Mouse (Mus musculus) ES-Bruce4 (cell line): ENCODE measurements around the gene Hs3st5. TPM values are rescaled to one million over a fixed set of nuclear protein-coding genes. Genes with fewer than 3 reads are reported as not detected.

Experiments
- H3K27ac ChIP-seq: 2 replicates; pipeline ENCODE4 v1.5.1; 2012; ENCODE audit warnings: low read length, inconsistent platforms; ENCODE audit not compliant: insufficient read depth
- H3K27me3 ChIP-seq: 2 replicates; pipeline ENCODE4 v1.6.1; 2012; ENCODE audit warnings: mild to moderate bottlenecking, low read length, inconsistent platforms; ENCODE audit not compliant: control insufficient read depth, poor library complexity, insufficient read depth, severe bottlenecking
- H3K36me3 ChIP-seq: 2 replicates; pipeline ENCODE4 v1.6.1; 2012; ENCODE audit warnings: inconsistent platforms, mild to moderate bottlenecking, low read length, moderate library complexity; ENCODE audit not compliant: control insufficient read depth, poor library complexity, insufficient read depth, severe bottlenecking
- H3K4me1 ChIP-seq: one replicate; pipeline ENCODE4 v1.8.1; 2011; ENCODE audit warnings: low read length; ENCODE audit not compliant: control insufficient read depth, insufficient read depth
- H3K4me3 ChIP-seq: 2 replicates; pipeline ENCODE4 v1.5.1; 2011; ENCODE audit warnings: low read depth, mild to moderate bottlenecking, low read length
- H3K9ac ChIP-seq: 2 replicates; pipeline ENCODE4 v1.6.1; 2012; ENCODE audit warnings: low read depth, mild to moderate bottlenecking, inconsistent platforms; ENCODE audit not compliant: poor library complexity, severe bottlenecking
- H3K9me3 ChIP-seq: replicated peaks from 2 replicates; pipeline ENCODE4 v1.6.1; 2012; ENCODE audit warnings: mild to moderate bottlenecking, low read length, inconsistent platforms; ENCODE audit not compliant: control insufficient read depth, poor library complexity, insufficient read depth, severe bottlenecking
- CTCF ChIP-seq: IDR thresholded peaks from one replicate; pipeline ENCODE4 v1.8.1; 2011; ENCODE audit warnings: low read depth, low read length
- EP300 ChIP-seq: IDR thresholded peaks from 2 replicates; pipeline ENCODE4 v1.6.1; 2011; ENCODE audit warnings: low read depth, low read length; ENCODE audit not compliant: insufficient read depth
- POLR2A ChIP-seq: IDR thresholded peaks from one replicate; pipeline ENCODE4 v1.8.1; 2011; ENCODE audit warnings: low read length; ENCODE audit not compliant: insufficient read depth
- polyA plus RNA-seq: library from polyadenylated mRNA; stranded (reverse); fragments of >200 nt; gene quantifications from 2 replicates; pipeline ENCODE4 v1.2.4, GENCODE M21; 2011; ENCODE audit warnings: low read depth; ENCODE audit not compliant: missing spikeins, insufficient read depth, insufficient read length

The Hs3st5 gene
- polyA plus RNA-seq, 1 experiment = not detected

DNA sequence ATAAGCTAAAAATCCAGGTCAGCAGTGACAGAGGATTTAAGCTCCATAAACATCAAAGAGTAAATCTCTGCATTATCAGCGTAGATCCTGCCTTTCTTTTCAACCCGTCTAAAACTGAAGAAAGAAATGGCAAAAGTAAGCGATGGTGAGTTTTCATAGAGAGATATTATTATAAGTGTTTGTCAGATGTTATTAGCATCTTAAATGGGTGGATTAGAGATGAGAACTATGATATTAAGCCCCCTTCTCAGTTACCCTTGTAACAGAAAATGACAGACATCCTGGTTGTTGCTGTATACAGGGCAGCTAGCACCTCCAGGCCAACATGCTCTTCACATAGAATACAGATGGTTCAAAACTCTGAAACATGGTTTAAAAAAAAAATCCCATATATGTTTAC, 22.6 kb upstream of the Hs3st5 start:
- H3K4me3 ChIP-seq = no peak overlapping the region
- H3K9ac ChIP-seq = no peak overlapping the region
- no peaks in the 10 kb centered on the region for H3K27me3 ChIP-seq
- H3K27ac ChIP-seq = no peak overlapping the region
- no peaks in the 10 kb centered on the region for H3K36me3 ChIP-seq
- H3K9me3 ChIP-seq = no peaks in the 10 kb centered on the region
- H3K4me1 ChIP-seq = no peaks in the 10 kb centered on the region
- no peak for TF ChIP-seq EP300
- no peak for TF ChIP-seq POLR2A
- no peak for TF ChIP-seq CTCF

- H3K9me3 ChIP-seq = no peaks in the 10 kb centered on the region
- TF ChIP-seq CTCF (no peak), POLR2A (no peak), EP300 (no peak)
- H3K4me3 ChIP-seq = no peak overlapping the region
- H3K4me1 ChIP-seq = no peaks in the 10 kb centered on the region
- no peaks in the 10 kb centered on the region for H3K36me3 ChIP-seq
- H3K9ac ChIP-seq = no peak overlapping the region
- H3K27me3 ChIP-seq = no peaks in the 10 kb centered on the region
- H3K27ac ChIP-seq = no peak overlapping the region
These were observed 21.8 kb upstream of the Hs3st5 start for GRCm38 (mm10) chr10:36484728-36485300.

DNA sequence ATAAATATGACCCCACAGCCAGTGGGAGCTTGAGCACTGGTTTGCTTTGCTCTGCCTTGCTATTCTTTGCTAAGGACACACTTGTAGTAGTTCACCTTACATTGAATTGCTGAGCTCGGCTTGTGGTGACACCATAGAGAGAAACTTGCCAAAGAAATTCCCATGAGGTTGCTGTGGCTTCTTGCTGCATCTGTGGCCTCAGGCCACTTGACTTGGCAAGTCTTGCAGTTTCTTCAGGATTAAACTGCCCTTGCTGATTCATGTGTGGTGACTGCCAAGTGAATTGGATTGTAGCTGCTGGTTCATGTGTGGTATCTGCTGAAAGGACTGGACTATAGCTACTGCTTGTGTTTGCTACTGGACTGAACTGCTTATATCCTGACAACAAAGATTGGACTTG, 13.0 kb upstream of the Hs3st5 start:
- Histone ChIP-seq H3K4me3 (no peak overlapping the region), H3K27me3 (no peaks in the 10 kb centered on the region), H3K36me3 (no peaks in the 10 kb centered on the region), H3K9ac (no peak overlapping the region), H3K9me3 (no peaks in the 10 kb centered on the region), H3K4me1 (no peaks in the 10 kb centered on the region), H3K27ac (no peak overlapping the region)
- no peak for TF ChIP-seq POLR2A
- TF ChIP-seq CTCF = no peak
- no peak for TF ChIP-seq EP300

DNA sequence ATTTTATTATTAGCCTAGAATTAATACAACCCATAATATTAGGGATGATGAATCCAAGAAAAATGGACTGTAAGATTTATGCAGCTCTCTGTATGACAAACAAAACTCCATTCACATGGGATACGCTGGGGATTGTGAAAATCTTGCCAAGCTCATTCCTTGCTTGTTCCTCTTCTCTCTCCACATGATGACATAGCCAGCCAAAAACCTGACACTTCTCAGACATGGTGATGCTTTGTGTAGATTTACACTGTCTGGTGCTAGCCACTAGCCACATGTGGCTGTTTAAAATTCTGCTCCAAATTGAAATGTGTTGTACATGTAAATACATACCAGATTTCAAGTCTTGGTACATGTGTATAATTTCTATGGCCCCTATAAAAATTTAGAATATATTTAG, 6.9 kb upstream of the Hs3st5 start:
- no peaks in the 10 kb centered on the region for H3K4me1 ChIP-seq
- TF ChIP-seq CTCF (no peak), POLR2A (no peak), EP300 (no peak)
- H3K36me3 ChIP-seq = no peaks in the 10 kb centered on the region
- no peak overlapping the region for H3K4me3 ChIP-seq
- no peak overlapping the region for H3K27ac ChIP-seq
- H3K27me3 ChIP-seq = no peaks in the 10 kb centered on the region
- H3K9ac ChIP-seq = no peak overlapping the region
- no peaks in the 10 kb centered on the region for H3K9me3 ChIP-seq

DNA sequence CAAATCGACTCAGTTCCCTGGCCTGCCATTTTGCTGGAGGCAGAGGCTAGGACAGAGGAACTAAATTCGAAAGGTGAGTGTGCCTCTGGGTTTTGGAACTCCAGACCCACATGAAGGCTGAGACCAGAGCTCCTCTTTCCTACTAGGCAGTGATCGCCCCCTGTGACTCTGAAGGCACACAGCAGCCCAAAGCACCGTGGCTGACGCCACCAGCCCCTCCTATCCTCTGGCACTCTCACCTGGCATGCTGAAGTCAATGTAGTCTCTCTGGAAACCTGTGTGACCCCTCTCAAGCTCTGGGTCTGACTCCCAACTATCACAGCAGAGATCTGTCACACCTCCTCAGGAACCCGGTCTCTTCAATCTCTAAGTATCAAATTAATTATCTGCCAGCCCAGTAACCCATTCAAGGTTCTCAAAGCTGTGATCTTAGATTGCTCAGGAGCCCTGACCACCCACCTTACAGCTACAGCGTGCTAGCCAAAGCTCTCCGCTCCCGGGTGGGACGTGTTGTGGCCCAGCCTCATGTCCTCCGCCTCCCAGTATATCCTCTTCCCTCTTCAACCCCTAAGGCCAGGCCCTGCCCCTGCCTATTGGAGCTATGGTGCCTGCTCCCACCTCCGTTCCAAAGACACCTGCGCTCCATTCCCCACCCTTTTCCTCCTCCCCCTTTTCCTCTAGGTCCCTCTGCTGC, 434 bp upstream of the Hs3st5 start:
- no peaks in the 10 kb centered on the region for H3K27me3 ChIP-seq
- H3K27ac ChIP-seq = no peak overlapping the region
- H3K36me3 ChIP-seq = no peaks in the 10 kb centered on the region
- H3K4me1 ChIP-seq = no peaks in the 10 kb centered on the region
- peak overlapping the region; percentile 72 for H3K4me3 ChIP-seq
- no peak overlapping the region for H3K9ac ChIP-seq
- no peaks in the 10 kb centered on the region for H3K9me3 ChIP-seq
- no peak for TF ChIP-seq EP300
- TF ChIP-seq CTCF = peak; percentile 28

DNA sequence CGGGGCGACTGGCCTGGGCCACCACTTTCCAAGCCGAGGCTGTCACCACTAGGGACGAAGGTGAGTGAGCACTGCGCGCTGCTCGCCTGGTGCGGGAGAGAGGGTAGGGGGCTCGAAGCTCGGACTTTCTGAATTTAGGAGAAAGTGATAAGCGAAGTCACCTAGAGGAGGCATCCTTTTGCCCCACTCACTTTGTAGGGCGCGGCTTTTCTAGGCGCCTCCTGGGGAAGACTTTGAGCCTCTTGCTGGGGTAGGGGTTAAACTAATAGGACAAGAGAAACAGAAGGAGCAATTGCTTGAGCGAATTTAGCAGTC, 899 bp downstream of the Hs3st5 start:
- peak overlapping the region; percentile 72 for H3K4me3 ChIP-seq
- H3K27me3 ChIP-seq = no peaks in the 10 kb centered on the region
- H3K4me1 ChIP-seq = no peaks in the 10 kb centered on the region
- 0 out of 2 replicates have a peak overlapping the region, but pooled peaks have one; percentile 19 for H3K9ac ChIP-seq
- H3K27ac ChIP-seq = no peak overlapping the region
- H3K9me3 ChIP-seq = no peaks in the 10 kb centered on the region
- no peaks in the 10 kb centered on the region for H3K36me3 ChIP-seq
- TF ChIP-seq CTCF (no peak), POLR2A (no peak), EP300 (no peak)
